Mouse (Mus musculus) embryonic fibroblast, embryonic 13.5 days (primary cell): ENCODE measurements at regions not wholly inside any gene's neighbourhood (a gene's known extent, or its start where the extent isn't known, plus 50 kb on each side); places are given as distances from the start of the nearest gene placed in this dataset.

ENCODE experiments used
- CTCF ChIP-seq: IDR thresholded peaks from 2 replicates; pipeline ENCODE4 v1.5.1; 2011; ENCODE audit warnings: mild to moderate bottlenecking, control low read depth, low read length, moderate library complexity, borderline replicate concordance; ENCODE audit not compliant: insufficient read depth
- POLR2A ChIP-seq: IDR thresholded peaks from 2 replicates; pipeline ENCODE4 v1.6.1; 2011; ENCODE audit warnings: low read depth, mild to moderate bottlenecking, control low read depth, low read length, moderate library complexity

DNA sequence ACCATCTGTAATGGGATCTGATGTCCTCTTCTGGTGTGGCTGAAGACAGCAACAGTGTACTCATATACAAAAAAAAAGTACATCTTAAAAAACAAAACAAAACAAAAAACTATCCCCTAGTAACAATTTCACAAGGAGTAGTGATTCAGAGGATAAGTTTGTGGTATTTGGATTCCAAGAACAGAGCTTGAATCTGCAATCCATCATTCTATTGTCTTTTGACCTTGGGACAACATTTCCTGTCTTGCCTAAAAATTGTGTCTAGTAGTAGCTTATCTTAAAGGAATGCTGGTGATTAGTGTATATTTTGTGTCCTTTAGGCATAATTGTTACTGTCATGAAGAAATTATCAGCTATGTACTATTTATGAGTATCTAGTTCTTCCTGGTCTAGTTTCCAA lies 404.1 kb upstream of the Nr5a2 start:
- TF ChIP-seq CTCF = no peak
- TF ChIP-seq POLR2A = no peak
